Mouse (Mus musculus): Measurements from ENCODE around the gene Usp36.
"Not testable (repeated sequence)": the region's sequence is repeated elsewhere in the genome, so short reads cannot be mapped to it uniquely, and the experiment has no call there.

Usp36 gene

GRCm38 (mm10) chr11:118289999-118290889 lies at the start of gene Usp36:
TSS of gene Usp36 (minus strand) at chr11:118290244.
- peak; percentile 100 for DNase-seq

GRCm38 (mm10) chr11:118337491-118338168 lies 47.6 kb upstream of the Usp36 start:
- no peak for DNase-seq

GRCm38 (mm10) chr11:118333431-118333830 lies 43.4 kb upstream of the Usp36 start:
- no peak for DNase-seq

- DNase-seq = no peak
Measured at GRCm38 (mm10) chr11:118332376-118332775, 42.3 kb upstream of the Usp36 start.

- no peak for DNase-seq
Measured at GRCm38 (mm10) chr11:118330777-118331176, 40.7 kb upstream of the Usp36 start.

GRCm38 (mm10) chr11:118330361-118330760 lies 40.3 kb upstream of the Usp36 start:
- no peak for DNase-seq

GRCm38 (mm10) chr11:118328947-118329346 lies 38.9 kb upstream of the Usp36 start:
- no peak for DNase-seq

GRCm38 (mm10) chr11:118328511-118328910 lies 38.5 kb upstream of the Usp36 start:
- no peak for DNase-seq

GRCm38 (mm10) chr11:118326991-118327971 lies 37.2 kb upstream of the Usp36 start:
- DNase-seq = peak; percentile 65 to 72

GRCm38 (mm10) chr11:118326491-118326890 lies 36.4 kb upstream of the Usp36 start:
- DNase-seq = no peak

- no peak for DNase-seq
Measured at GRCm38 (mm10) chr11:118324541-118324940, 34.5 kb upstream of the Usp36 start.

- no peak for DNase-seq
Measured at GRCm38 (mm10) chr11:118323974-118324373, 33.9 kb upstream of the Usp36 start.

- DNase-seq = no peak
Measured at GRCm38 (mm10) chr11:118322647-118323046, 32.6 kb upstream of the Usp36 start.

- DNase-seq = no peak
Measured at GRCm38 (mm10) chr11:118321971-118322370, 31.9 kb upstream of the Usp36 start.

- no peak for DNase-seq
Measured at GRCm38 (mm10) chr11:118321500-118321899, 31.5 kb upstream of the Usp36 start.

GRCm38 (mm10) chr11:118318678-118319077 lies 28.6 kb upstream of the Usp36 start:
- peak in 1 of 2 experiments; percentile 54 for DNase-seq

- DNase-seq = peak; percentile 62 to 70
Measured at GRCm38 (mm10) chr11:118317129-118317528, 27.1 kb upstream of the Usp36 start.

GRCm38 (mm10) chr11:118316231-118316806 lies 26.3 kb upstream of the Usp36 start:
- no peak for DNase-seq

GRCm38 (mm10) chr11:118312132-118312723 lies 22.2 kb upstream of the Usp36 start:
- no peak for DNase-seq

- not testable (repeated sequence) for DNase-seq
Measured at GRCm38 (mm10) chr11:118307962-118308361, 17.9 kb upstream of the Usp36 start.

GRCm38 (mm10) chr11:118303959-118304358 lies 13.9 kb upstream of the Usp36 start:
- not testable (repeated sequence) for DNase-seq

- no peak for DNase-seq
Measured at GRCm38 (mm10) chr11:118298810-118299209, 8.8 kb upstream of the Usp36 start.
